Mouse (Mus musculus) hindbrain, embryonic 14.5 days (tissue): Measurements from ENCODE around the gene Prkca. TPM values are rescaled to one million over a fixed set of nuclear protein-coding genes. Genes with fewer than 3 reads are reported as not detected.

Experiments
- ATAC-seq: fragments of 200-750 bp; cut with Nextera tagmentation; 2 replicates; pipeline ENCODE4 v1.8.0; 2017; ENCODE audit warnings: moderate number of reproducible peaks, mild to moderate bottlenecking, moderate TSS enrichment, moderate library complexity; ENCODE audit not compliant: low FRiP score
- DNase-seq: peaks from one replicate; pipeline ENCODE4 v3.0.0-alpha.2; 2015; ENCODE audit warnings: low spot score
- H3K27ac ChIP-seq: fragments of 300-500 bp; sonication (generic); 2 replicates; pipeline ENCODE4 v1.5.1; 2014; ENCODE audit warnings: mild to moderate bottlenecking, moderate library complexity
- H3K27me3 ChIP-seq: fragments of 300-500 bp; sonication (generic); 2 replicates; pipeline ENCODE4 v1.6.1; 2014; ENCODE audit warnings: mild to moderate bottlenecking, low read length, mixed read lengths; ENCODE audit not compliant: control insufficient read depth, insufficient read depth
- H3K36me3 ChIP-seq: fragments of 300-500 bp; sonication (generic); replicated peaks from 2 replicates; pipeline ENCODE4 v1.6.1; 2014; ENCODE audit not compliant: control insufficient read depth, insufficient read depth
- H3K4me1 ChIP-seq: fragments of 300-500 bp; sonication (generic); replicated peaks from 2 replicates; pipeline ENCODE4 v1.6.1; 2014; ENCODE audit warnings: antibody characterized with exemption, low read length, mixed read lengths; ENCODE audit not compliant: control insufficient read depth, insufficient read depth
- H3K4me2 ChIP-seq: fragments of 300-500 bp; sonication (generic); replicated peaks from 2 replicates; pipeline ENCODE4 v1.6.1; 2014; ENCODE audit warnings: mild to moderate bottlenecking, moderate library complexity
- H3K4me3 ChIP-seq: fragments of 300-500 bp; sonication (generic); replicated peaks from 2 replicates; pipeline ENCODE4 v1.5.1; 2014; ENCODE audit warnings: mild to moderate bottlenecking, low read length
- H3K9ac ChIP-seq: fragments of 300-500 bp; sonication (generic); 2 replicates; pipeline ENCODE4 v1.6.1; 2014
- H3K9me3 ChIP-seq: fragments of 300-500 bp; sonication (generic); 2 replicates; pipeline ENCODE4 v1.6.1; 2016; ENCODE audit warnings: low read length; ENCODE audit not compliant: control insufficient read depth
- WGBS: fragments of 180-500 bp; shearing (Covaris S2); extraction: QIAGEN DNeasy Blood & Tissue Kit; methylation state at CpG from one replicate; pipeline ENCODE4 v1.1.7; 2014; 5-methylcytosine and 5-hydroxymethylcytosine counted together
- polyA plus RNA-seq: library from polyadenylated mRNA; unstranded; fragments of >200 nt; fragmentation: Nextera tagmentation; extraction: Ambion mirVana; gene quantifications from 2 replicates; pipeline ENCODE4 v1.2.1, GENCODE M21; 2014

Gene Prkca
- polyA plus RNA-seq, 1 experiment from 2014 or later, result 9.1 TPM

DNA sequence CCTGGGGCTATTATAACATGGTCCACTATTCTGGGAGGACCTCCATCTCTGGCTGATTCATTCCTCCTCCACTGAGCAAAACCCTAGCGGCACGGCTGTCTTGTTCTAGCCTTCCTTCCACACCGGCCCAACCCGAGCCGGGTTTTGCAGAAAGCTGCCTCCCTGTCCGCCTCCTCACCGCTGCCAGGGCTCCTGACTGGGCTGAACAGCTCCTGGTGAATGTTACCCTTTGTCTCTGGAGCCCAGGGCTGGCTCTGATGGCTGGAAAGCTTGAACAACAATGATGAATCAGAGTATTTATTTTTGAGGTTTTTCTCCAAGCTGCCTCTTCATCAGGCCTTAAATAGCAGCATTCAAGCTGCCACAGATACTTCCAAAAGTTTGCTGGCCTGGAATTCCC is 193.3 kb downstream of the Prkca start:
- Histone ChIP-seq H3K4me3 (no peak overlapping the region), H3K27me3 (no peaks in the 10 kb centered on the region), H3K4me2 (no peak overlapping the region), H3K9ac (no peak overlapping the region), H3K9me3 (no peaks in the 10 kb centered on the region), H3K36me3 (no peaks in the 10 kb centered on the region), H3K4me1 (peaks cover 33% of the 10 kb centered on the region), H3K27ac (no peak overlapping the region; the same call in 1 of the 2 replicates)
- 32% methylated on average over 7 of the region's 7 CpGs for WGBS
- peak; percentile 53; the same call in 1 of the 2 replicates for ATAC-seq
- no peak for DNase-seq

DNA sequence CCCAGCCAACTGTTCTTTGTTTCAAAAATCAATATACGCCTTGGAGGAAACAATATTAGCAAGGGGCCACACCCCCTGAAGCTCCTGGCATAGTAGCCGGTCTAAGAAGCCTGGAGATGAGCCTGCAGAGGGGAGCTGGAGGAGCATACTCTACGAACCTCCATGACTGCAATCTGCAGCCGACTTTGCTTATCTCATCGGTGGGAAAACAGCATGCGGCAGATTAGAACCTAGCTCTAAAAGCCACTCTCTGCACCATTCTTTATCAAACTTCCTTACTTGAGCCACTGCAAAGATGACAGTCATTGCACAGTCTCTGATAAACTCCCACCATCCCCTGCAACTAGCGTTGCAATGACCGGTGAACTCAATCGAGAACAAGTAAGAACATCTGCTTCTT is 194.5 kb downstream of the Prkca start:
- peaks cover 34% of the 10 kb centered on the region for H3K4me1 ChIP-seq
- H3K36me3 ChIP-seq, result no peaks in the 10 kb centered on the region
- 62% methylated on average over 9 of the region's 9 CpGs for WGBS
- ATAC-seq (no peak), DNase-seq (no peak)
- no peak overlapping the region for H3K4me2 ChIP-seq
- no peak overlapping the region for H3K4me3 ChIP-seq
- 0 out of 2 replicates have a peak overlapping the region, but pooled peaks have one; percentile 23 for H3K27ac ChIP-seq
- H3K27me3 ChIP-seq, result no peaks in the 10 kb centered on the region
- H3K9ac ChIP-seq, result no peak overlapping the region
- no peaks in the 10 kb centered on the region for H3K9me3 ChIP-seq

DNA sequence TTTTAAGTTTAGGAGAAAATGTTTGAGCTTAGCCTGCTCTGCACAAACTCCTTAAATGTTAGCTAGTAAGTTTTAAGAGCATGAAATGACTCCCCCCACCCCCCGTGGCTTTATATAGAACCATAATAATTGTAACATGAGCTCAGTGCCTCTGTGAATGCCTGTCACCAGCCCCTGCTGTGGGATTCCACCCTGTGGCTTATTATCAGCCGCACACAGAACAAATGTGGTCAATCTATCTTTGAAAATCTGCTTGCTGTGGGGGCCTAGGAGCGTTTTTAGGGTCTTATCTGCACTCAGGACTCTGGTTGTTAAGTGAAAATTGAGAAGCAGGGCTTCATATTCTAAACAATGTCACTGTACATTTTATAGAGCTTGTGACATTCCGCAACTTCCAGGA is 195.2 kb downstream of the Prkca start:
- Histone ChIP-seq H3K27ac (0 out of 2 replicates have a peak overlapping the region, but pooled peaks have one; percentile 23), H3K9me3 (no peaks in the 10 kb centered on the region), H3K9ac (no peak overlapping the region), H3K4me3 (no peak overlapping the region), H3K4me2 (no peak overlapping the region), H3K27me3 (no peaks in the 10 kb centered on the region), H3K36me3 (no peaks in the 10 kb centered on the region), H3K4me1 (peaks cover 34% of the 10 kb centered on the region)
- ATAC-seq, result no peak
- DNase-seq, result no peak
- WGBS, result 28% methylated on average over 4 of the region's 4 CpGs

DNA sequence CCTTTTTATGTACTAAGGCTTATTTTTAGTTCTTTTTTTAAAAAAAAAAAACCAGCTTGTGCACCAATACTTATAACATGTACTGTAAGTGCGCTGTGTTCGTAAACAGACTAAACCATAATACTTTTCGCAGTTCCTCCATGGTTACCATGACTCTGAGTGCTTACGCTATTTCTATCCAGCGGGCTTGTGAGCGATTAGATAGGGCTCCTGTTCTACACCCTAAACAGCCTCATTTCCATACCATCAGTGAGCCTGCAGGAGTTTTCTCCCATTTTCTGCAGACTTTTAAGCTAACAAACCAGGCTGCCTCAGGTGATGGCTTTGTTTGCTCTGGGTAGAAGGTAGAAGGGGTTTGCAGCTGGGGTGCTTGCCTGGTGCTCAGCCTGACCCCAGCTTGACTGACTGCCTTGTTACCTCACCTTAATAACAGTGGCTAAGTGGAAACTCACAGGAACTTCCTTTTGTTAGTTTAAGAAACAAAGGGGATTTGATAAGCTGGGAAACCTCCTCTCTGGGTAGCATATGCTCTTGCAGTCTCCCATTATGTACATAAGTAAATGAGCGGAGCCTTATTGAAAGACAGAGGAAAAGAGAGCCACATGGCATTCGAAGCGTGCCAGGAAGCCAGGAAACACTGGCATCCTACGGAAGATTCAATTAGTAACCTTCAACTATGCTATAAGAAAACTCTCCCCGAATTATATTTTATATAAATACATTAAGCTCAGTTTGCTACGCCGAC is 197.8 kb downstream of the Prkca start:
- Histone ChIP-seq H3K4me1 (peaks cover 34% of the 10 kb centered on the region), H3K27me3 (no peaks in the 10 kb centered on the region), H3K9ac (no peak overlapping the region), H3K36me3 (no peaks in the 10 kb centered on the region), H3K4me3 (no peak overlapping the region), H3K27ac (peak overlapping the region; percentile 26), H3K4me2 (no peak overlapping the region), H3K9me3 (no peaks in the 10 kb centered on the region)
- ATAC-seq (no peak), DNase-seq (peak; percentile 38)
- 45% methylated on average over 13 of the region's 13 CpGs for WGBS

DNA sequence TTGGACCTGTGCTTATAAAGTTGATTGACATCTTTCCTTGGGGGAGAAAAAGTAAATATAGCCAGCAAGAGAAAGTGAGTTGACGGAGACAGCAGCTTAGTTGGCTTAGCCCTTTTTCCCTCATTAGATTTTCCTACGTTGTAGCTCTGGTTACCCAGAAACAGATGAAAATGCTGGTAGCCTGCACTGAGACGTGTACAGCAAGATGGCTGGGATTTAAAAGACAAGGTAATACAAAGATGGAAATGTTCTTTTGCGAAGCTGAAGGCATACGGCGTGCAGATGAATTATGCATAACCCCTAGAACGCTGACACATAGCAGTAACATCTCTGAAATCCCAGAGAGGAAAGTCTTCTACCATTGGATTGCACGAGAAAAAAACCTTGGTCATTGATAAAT is 198.6 kb downstream of the Prkca start:
- H3K27ac ChIP-seq, result peak overlapping the region; percentile 34; the same call in 1 of the 2 replicates
- no peaks in the 10 kb centered on the region for H3K27me3 ChIP-seq
- ATAC-seq (no peak), DNase-seq (no peak)
- no peak overlapping the region for H3K9ac ChIP-seq
- no peaks in the 10 kb centered on the region for H3K36me3 ChIP-seq
- H3K4me3 ChIP-seq, result no peak overlapping the region
- H3K9me3 ChIP-seq, result no peaks in the 10 kb centered on the region
- no peak overlapping the region for H3K4me2 ChIP-seq
- H3K4me1 ChIP-seq, result peaks cover 28% of the 10 kb centered on the region
- 55% methylated on average over 8 of the region's 8 CpGs for WGBS

DNA sequence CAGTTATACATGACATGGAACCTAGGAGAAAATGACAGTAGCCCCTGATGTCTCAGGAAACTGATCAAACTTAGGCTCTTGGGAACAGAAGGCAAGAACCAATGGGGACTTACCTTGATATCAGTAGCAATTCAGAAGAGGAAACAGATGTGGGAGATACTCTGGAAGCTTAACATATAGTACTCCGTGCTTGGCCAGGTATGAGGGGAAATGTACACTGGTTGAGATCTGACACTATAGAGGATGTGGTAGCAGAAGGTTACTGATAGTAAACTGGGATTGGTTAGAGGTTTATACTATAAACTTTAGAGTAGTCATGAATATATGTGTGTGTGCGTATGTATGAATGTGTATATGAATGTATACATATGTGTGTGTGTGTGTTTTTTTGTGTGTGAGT is 200.0 kb downstream of the Prkca start:
- Histone ChIP-seq H3K27me3 (no peaks in the 10 kb centered on the region), H3K4me3 (no peak overlapping the region), H3K4me2 (no peak overlapping the region), H3K27ac (no peak overlapping the region), H3K4me1 (peaks cover 19% of the 10 kb centered on the region), H3K9ac (no peak overlapping the region), H3K9me3 (no peaks in the 10 kb centered on the region), H3K36me3 (no peaks in the 10 kb centered on the region)
- WGBS, result 93% methylated on average over 2 of the region's 2 CpGs
- DNase-seq (no peak), ATAC-seq (no peak)

DNA sequence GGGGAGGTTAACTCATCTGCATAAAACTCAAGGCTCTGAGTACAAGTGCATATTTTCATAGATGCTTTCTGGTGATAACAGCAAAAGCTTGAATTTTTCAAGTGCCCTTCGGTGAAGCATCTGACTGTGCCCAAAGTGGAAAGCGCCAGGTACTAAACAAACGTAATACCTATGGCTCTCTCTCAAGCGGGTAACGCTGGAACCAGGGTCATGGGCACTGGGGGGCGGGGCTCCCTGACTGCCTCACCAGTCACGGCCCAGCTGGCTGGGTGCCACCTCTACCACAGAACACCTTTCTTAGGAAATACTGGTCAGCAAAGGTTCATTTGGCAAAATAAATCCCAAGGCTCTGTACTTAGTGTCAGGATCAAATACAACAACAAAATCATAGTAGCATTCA is 203.7 kb downstream of the Prkca start:
- ATAC-seq (no peak), DNase-seq (no peak)
- no peak overlapping the region for H3K4me2 ChIP-seq
- WGBS, result 76% methylated on average over 7 of the region's 7 CpGs
- H3K27ac ChIP-seq, result no peak overlapping the region
- no peaks in the 10 kb centered on the region; the same call in none of the 2 replicates for H3K4me1 ChIP-seq
- no peaks in the 10 kb centered on the region for H3K36me3 ChIP-seq
- H3K9me3 ChIP-seq, result no peaks in the 10 kb centered on the region
- H3K4me3 ChIP-seq, result no peak overlapping the region
- no peak overlapping the region for H3K9ac ChIP-seq
- no peaks in the 10 kb centered on the region for H3K27me3 ChIP-seq

DNA sequence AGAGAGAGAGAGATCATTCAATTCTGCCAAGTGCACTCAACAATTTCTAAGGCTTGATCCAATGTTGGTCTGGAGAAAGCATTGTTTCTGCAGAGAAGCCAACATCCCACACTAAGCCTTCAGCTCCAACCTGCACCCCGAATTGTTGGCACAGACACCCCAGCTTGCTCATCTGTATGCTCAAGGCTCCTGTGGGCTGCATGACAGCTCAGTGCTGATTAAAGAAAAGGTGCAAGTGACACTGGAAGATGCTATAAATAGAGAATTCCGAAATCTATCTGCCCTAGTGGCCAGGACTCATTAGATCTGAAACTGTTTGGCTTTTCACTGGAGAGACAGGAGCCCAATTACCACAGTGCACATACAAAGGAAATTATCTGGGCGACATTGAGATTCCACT is 207.4 kb downstream of the Prkca start:
- no peak overlapping the region; the same call in 1 of the 2 replicates for H3K27ac ChIP-seq
- 62% methylated on average over 3 of the region's 3 CpGs for WGBS
- H3K27me3 ChIP-seq, result no peaks in the 10 kb centered on the region
- ATAC-seq (no peak), DNase-seq (no peak)
- H3K4me2 ChIP-seq, result no peak overlapping the region
- no peaks in the 10 kb centered on the region; the same call in 1 of the 2 replicates for H3K4me1 ChIP-seq
- H3K9me3 ChIP-seq, result no peaks in the 10 kb centered on the region
- no peak overlapping the region for H3K9ac ChIP-seq
- no peak overlapping the region for H3K4me3 ChIP-seq
- no peaks in the 10 kb centered on the region for H3K36me3 ChIP-seq

DNA sequence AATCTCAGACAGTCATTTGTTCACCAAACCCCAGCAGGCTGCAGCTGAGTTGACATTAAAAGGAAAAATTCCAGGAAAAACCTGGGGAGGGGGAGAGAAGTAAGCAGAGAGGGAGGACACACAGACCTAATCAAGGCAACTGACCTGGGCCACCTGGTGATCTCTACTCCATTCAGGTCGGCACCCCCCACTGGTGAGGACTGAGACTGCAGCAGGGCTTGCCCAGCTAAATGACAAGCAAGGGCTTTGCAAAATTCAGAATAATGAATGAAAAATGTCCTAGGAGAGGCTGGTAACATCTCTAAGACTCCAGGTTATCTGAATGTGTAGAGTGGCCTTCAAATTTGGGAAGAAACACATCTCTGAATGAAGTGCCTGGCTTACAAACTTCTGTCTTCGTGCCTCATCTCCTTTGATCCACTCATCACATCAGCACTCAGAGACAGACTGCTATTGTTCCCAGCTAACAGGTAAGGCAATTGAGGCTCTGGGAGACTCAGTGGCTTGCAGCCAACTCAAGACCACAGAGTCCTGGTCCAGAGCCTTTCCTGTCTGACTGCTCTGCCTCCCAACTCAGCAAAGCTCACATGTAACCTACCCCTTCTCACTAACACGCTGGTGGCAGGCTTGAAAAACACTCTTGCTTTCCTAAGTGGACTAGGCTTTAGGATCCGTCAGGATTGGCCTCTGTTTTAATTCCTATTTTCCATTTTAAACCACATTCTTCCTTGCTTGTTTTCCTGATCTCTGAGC is 208.1 kb downstream of the Prkca start:
- no peak overlapping the region for H3K4me2 ChIP-seq
- no peak for ATAC-seq
- no peaks in the 10 kb centered on the region for H3K9me3 ChIP-seq
- no peak for DNase-seq
- WGBS, result 36% methylated on average over 4 of the region's 4 CpGs
- H3K4me3 ChIP-seq, result no peak overlapping the region
- H3K27ac ChIP-seq, result no peak overlapping the region
- H3K36me3 ChIP-seq, result no peaks in the 10 kb centered on the region
- H3K4me1 ChIP-seq, result no peaks in the 10 kb centered on the region; the same call in 1 of the 2 replicates
- H3K9ac ChIP-seq, result no peak overlapping the region
- H3K27me3 ChIP-seq, result no peaks in the 10 kb centered on the region
